Mouse (Mus musculus): Measurements from ENCODE around the gene Mapk8. TPM values are rescaled to one million over a fixed set of nuclear protein-coding genes. Genes with fewer than 3 reads are reported as not detected.

Gene Mapk8
- polyA plus RNA-seq, 1 experiment: 12.0 TPM

DNA sequence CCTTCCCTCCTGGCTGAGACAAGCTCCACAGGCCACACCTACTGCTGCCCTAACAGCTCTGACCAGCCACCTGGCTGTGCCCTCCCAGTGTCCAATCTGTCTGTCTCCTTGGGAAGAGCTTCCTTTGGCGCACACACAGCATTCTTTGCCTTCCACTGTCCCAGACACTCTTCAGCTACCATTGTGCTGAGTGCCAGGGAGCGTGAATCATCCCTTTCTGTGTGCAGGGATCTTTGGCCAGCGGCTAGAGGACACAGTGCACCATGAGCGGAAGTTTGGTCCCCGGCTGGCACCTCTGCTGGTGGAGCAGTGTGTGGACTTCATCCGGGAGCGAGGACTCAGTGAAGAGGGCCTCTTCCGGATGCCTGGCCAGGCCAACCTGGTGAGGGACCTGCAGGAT lies 88.1 kb downstream of the Mapk8 start:
- TF ChIP-seq TCF12 (IDR thresholded peaks at IDR 0.05; ENCODE audit: insufficient read depth, poor library complexity, severe bottlenecking) (no peak), MYOG (IDR thresholded peaks at IDR 0.05; ENCODE audit: control insufficient read depth in 1 of 3, insufficient read depth in 1 of 3, insufficient read length in 2 of 3, low read depth in 2 of 3) (peak in 1 of 3 experiments; percentile 1), MAX (IDR thresholded peaks at IDR 0.05; ENCODE audit: low read depth) (no peak), CEBPB (IDR thresholded peaks at IDR 0.05; ENCODE audit: insufficient read depth, poor library complexity, severe bottlenecking) (no peak), SRF (IDR thresholded peaks at IDR 0.05; ENCODE audit: control insufficient read depth, insufficient read length, low read depth) (no peak), REST (IDR thresholded peaks at IDR 0.05; ENCODE audit: insufficient read depth, insufficient read length) (no peak)
- Histone ChIP-seq H3K79me2 (ENCODE audit: control insufficient read depth, insufficient read depth) (peaks cover 47% of the 10 kb centered on the region), H3K36me3 (ENCODE audit: control insufficient read depth, insufficient read depth) (peaks cover 11% of the 10 kb centered on the region), H3K4me3 (no peak overlapping the region), H3K4me2 (ENCODE audit: low read depth) (no peak overlapping the region), H3ac (ENCODE audit: control insufficient read depth, insufficient read length) (no peak overlapping the region), H3K27me3 (ENCODE audit: control insufficient read depth, insufficient read depth, insufficient read length) (no peaks in the 10 kb centered on the region)

GRCm38 (mm10) chr14:33357600-33358368 lies 89.2 kb downstream of the Mapk8 start:
- Histone ChIP-seq H3K27me3 (ENCODE audit: control insufficient read depth, insufficient read depth, insufficient read length) (no peaks in the 10 kb centered on the region), H3ac (ENCODE audit: control insufficient read depth, insufficient read length) (no peak overlapping the region), H3K36me3 (ENCODE audit: control insufficient read depth, insufficient read depth) (peaks cover 9% of the 10 kb centered on the region), H3K79me2 (ENCODE audit: control insufficient read depth, insufficient read depth) (peaks cover 58% of the 10 kb centered on the region), H3K4me2 (ENCODE audit: low read depth) (peak overlapping the region; percentile 27), H3K4me3 (no peak overlapping the region)
- TF ChIP-seq E2F4 (IDR thresholded peaks at IDR 0.05; ENCODE audit: insufficient read depth) (no peak), CEBPB (IDR thresholded peaks at IDR 0.05; ENCODE audit: insufficient read depth, poor library complexity, severe bottlenecking) (no peak)

DNA sequence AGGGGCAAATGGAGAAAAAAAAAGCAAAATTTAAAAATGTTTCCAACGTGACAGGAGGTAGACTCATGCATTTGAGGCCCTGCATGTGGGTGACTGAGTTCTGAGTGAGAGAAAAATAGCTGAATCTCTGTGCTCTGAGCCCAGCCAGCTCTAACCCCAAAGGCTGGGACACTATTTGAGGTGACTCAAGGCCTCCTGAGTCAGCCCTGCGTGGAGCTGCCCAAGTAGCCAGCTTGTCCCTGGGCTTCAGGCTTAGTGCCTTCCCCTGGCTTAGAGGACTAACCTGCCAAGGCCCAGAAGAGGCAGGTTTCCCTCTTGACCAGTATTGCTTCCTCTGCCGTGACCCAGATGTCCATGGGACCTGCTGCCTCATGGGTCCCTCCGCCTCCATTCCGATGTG lies 91.7 kb downstream of the Mapk8 start:
- Histone ChIP-seq H3K27me3 (ENCODE audit: control insufficient read depth, insufficient read depth, insufficient read length) (no peaks in the 10 kb centered on the region), H3K4me3 (no peak overlapping the region), H3ac (ENCODE audit: control insufficient read depth, insufficient read length) (no peak overlapping the region), H3K36me3 (ENCODE audit: control insufficient read depth, insufficient read depth) (peaks cover 6% of the 10 kb centered on the region), H3K79me2 (ENCODE audit: control insufficient read depth, insufficient read depth) (peaks cover 72% of the 10 kb centered on the region), H3K4me2 (ENCODE audit: low read depth) (no peak overlapping the region)
- TF ChIP-seq MAX (IDR thresholded peaks at IDR 0.05; ENCODE audit: low read depth): no peak
- no peak for TF ChIP-seq POLR2AphosphoS2 (IDR thresholded peaks at IDR 0.05; ENCODE audit: insufficient read length, low read depth)
- no peak for TF ChIP-seq MYOG (IDR thresholded peaks at IDR 0.05; ENCODE audit: control insufficient read depth in 1 of 3, insufficient read depth in 1 of 3, insufficient read length in 2 of 3, low read depth in 2 of 3)
- no peak for TF ChIP-seq TCF12 (IDR thresholded peaks at IDR 0.05; ENCODE audit: insufficient read depth, poor library complexity, severe bottlenecking)
- TF ChIP-seq REST (IDR thresholded peaks at IDR 0.05; ENCODE audit: insufficient read depth, insufficient read length): no peak
- TF ChIP-seq SRF (IDR thresholded peaks at IDR 0.05; ENCODE audit: control insufficient read depth, insufficient read length, low read depth): no peak
- no peak for TF ChIP-seq CEBPB (IDR thresholded peaks at IDR 0.05; ENCODE audit: insufficient read depth, poor library complexity, severe bottlenecking)
- TF ChIP-seq E2F4 (IDR thresholded peaks at IDR 0.05; ENCODE audit: insufficient read depth): no peak
- no peak for TF ChIP-seq MYOD1 (IDR thresholded peaks at IDR 0.05; ENCODE audit: control insufficient read depth in 1 of 3, insufficient read length in 2 of 3, low read depth in 2 of 3)
- TF ChIP-seq TCF3 (IDR thresholded peaks at IDR 0.05; ENCODE audit: insufficient read length, low read depth): no peak
- TF ChIP-seq POLR2A (IDR thresholded peaks at IDR 0.05; ENCODE audit: insufficient read length, low read depth): no peak
- TF ChIP-seq USF1 (IDR thresholded peaks at IDR 0.05; ENCODE audit: low read depth): no peak

- H3ac ChIP-seq (ENCODE audit: control insufficient read depth, insufficient read length): no peak overlapping the region
- H3K4me2 ChIP-seq (ENCODE audit: low read depth): peak overlapping the region; percentile 8
- H3K4me3 ChIP-seq: no peak overlapping the region
- no peaks in the 10 kb centered on the region for H3K36me3 ChIP-seq (ENCODE audit: control insufficient read depth, insufficient read depth)
- TF ChIP-seq SRF (IDR thresholded peaks at IDR 0.05; ENCODE audit: control insufficient read depth, insufficient read length, low read depth) (no peak), E2F4 (IDR thresholded peaks at IDR 0.05; ENCODE audit: insufficient read depth) (no peak), POLR2AphosphoS2 (IDR thresholded peaks at IDR 0.05; ENCODE audit: insufficient read length, low read depth) (no peak), TCF12 (IDR thresholded peaks at IDR 0.05; ENCODE audit: insufficient read depth, poor library complexity, severe bottlenecking) (no peak), USF1 (IDR thresholded peaks at IDR 0.05; ENCODE audit: low read depth) (no peak), TCF3 (IDR thresholded peaks at IDR 0.05; ENCODE audit: insufficient read length, low read depth) (no peak)
- H3K27me3 ChIP-seq (ENCODE audit: control insufficient read depth, insufficient read depth, insufficient read length): no peaks in the 10 kb centered on the region
- peaks cover 91% of the 10 kb centered on the region for H3K79me2 ChIP-seq (ENCODE audit: control insufficient read depth, insufficient read depth)
Measured at GRCm38 (mm10) chr14:33352890-33353289, 94.1 kb downstream of the Mapk8 start.

DNA sequence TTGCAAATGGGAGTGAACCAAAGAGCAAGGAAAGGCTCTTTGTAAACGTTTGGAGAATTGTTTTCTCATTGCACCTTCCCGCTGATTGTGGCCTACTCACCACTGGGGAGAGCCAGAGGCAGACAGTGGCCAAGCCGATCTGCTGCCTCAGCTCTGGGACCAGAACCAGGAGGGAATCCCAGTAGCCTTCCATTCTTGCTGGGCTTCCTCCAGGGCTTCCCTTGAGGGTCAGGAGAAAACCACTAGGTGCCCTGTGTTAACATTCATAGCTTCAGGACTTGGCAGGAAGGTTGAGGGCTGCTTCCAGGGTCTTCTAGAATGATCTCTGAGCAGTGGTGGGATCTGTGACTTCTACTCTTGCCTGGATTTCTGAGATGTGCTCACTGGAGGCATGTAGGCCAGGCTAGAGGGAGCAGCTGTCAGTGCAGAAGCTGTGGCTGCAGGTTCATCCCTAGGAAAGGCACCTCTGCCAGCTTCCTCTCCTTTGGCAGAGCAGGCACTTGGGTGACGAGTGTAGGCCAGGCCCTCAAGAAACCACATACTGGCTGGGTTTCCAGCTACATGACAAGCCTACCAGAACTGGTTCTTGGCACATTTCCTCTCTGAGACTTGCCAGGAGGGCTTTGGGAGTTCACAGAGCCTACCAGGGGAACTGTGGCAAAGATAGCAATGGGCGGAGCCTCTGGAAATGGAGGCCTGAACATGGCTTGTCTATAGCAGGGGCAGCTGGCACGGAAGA lies 94.8 kb downstream of the Mapk8 start:
- Histone ChIP-seq H3K27me3 (ENCODE audit: control insufficient read depth, insufficient read depth, insufficient read length) (no peaks in the 10 kb centered on the region), H3K36me3 (ENCODE audit: control insufficient read depth, insufficient read depth) (no peaks in the 10 kb centered on the region), H3K79me2 (ENCODE audit: control insufficient read depth, insufficient read depth) (peaks cover 91% of the 10 kb centered on the region), H3K4me2 (ENCODE audit: low read depth) (peak overlapping the region; percentile 26), H3K4me3 (no peak overlapping the region), H3ac (ENCODE audit: control insufficient read depth, insufficient read length) (no peak overlapping the region)
- TF ChIP-seq POLR2AphosphoS2 (IDR thresholded peaks at IDR 0.05; ENCODE audit: insufficient read length, low read depth): no peak
- TF ChIP-seq MYOG (IDR thresholded peaks at IDR 0.05; ENCODE audit: control insufficient read depth in 1 of 3, insufficient read depth in 1 of 3, insufficient read length in 2 of 3, low read depth in 2 of 3): peak in 2 of 3 experiments; percentile 46 to 66
- TF ChIP-seq MYOD1 (IDR thresholded peaks at IDR 0.05; ENCODE audit: control insufficient read depth in 1 of 3, insufficient read length in 2 of 3, low read depth in 2 of 3): peak in 2 of 3 experiments; percentile 38 to 73
